Mouse (Mus musculus): ENCODE data around the gene Rnf185. TPM values are rescaled to one million over a fixed set of nuclear protein-coding genes. Genes with fewer than 3 reads are reported as not detected.
A peak's percentile ranks its signal among the peaks of the same experiment; 100 is the strongest.

Rnf185 gene
- total RNA-seq, 2 experiments from 2014 or later = 26.7 to 28.9 TPM

GRCm38 (mm10) chr11:3443091-3443490 is 9.1 kb downstream of the Rnf185 start:
- no peak for DNase-seq

GRCm38 (mm10) chr11:3442677-3443076 is 9.5 kb downstream of the Rnf185 start:
- DNase-seq = no peak

GRCm38 (mm10) chr11:3441696-3442443 is 10.3 kb downstream of the Rnf185 start:
- DNase-seq = peak; percentile 24

- no peak for DNase-seq
Observed at GRCm38 (mm10) chr11:3437621-3438020, 14.5 kb downstream of the Rnf185 start.

- no peak for DNase-seq
Observed at GRCm38 (mm10) chr11:3433809-3434208, 18.4 kb downstream of the Rnf185 start.

GRCm38 (mm10) chr11:3431976-3432603 is 20.1 kb downstream of the Rnf185 start:
- no peak for DNase-seq

- DNase-seq = no peak
Observed at GRCm38 (mm10) chr11:3431515-3431914, 20.6 kb downstream of the Rnf185 start.

- DNase-seq = no peak
Observed at GRCm38 (mm10) chr11:3428632-3429031, 23.5 kb downstream of the Rnf185 start.

- no peak for DNase-seq
Observed at GRCm38 (mm10) chr11:3427697-3428230, 24.4 kb downstream of the Rnf185 start.

GRCm38 (mm10) chr11:3422242-3422641 is 29.9 kb downstream of the Rnf185 start:
- DNase-seq = no peak

- peak; percentile 13 for DNase-seq
Observed at GRCm38 (mm10) chr11:3418741-3419140, 33.4 kb downstream of the Rnf185 start.

- no peak for DNase-seq
Observed at GRCm38 (mm10) chr11:3417795-3418194, 34.4 kb downstream of the Rnf185 start.

- DNase-seq = no peak
Observed at GRCm38 (mm10) chr11:3416399-3416798, 35.8 kb downstream of the Rnf185 start.

- DNase-seq = no peak
Observed at GRCm38 (mm10) chr11:3412111-3412510, 40.1 kb downstream of the Rnf185 start.

GRCm38 (mm10) chr11:3408997-3409732 is 43.0 kb downstream of the Rnf185 start, which contains the start of gene Limk2:
Gene Limk2, minus strand, starts transcription at chr11:3409189.
- peak; percentile 95 for DNase-seq

GRCm38 (mm10) chr11:3408131-3408996 is 43.8 kb downstream of the Rnf185 start:
- peak; percentile 23 for DNase-seq

GRCm38 (mm10) chr11:3404287-3405047 is 47.7 kb downstream of the Rnf185 start:
- no peak for DNase-seq

- DNase-seq = no peak
Observed at GRCm38 (mm10) chr11:3403024-3403423, 49.1 kb downstream of the Rnf185 start.

- no peak for DNase-seq
Observed at GRCm38 (mm10) chr11:3398318-3398717, 53.8 kb downstream of the Rnf185 start.

GRCm38 (mm10) chr11:3396562-3396961 is 55.6 kb downstream of the Rnf185 start:
- DNase-seq = no peak

- no peak for DNase-seq
Observed at GRCm38 (mm10) chr11:3396091-3396490, 56.1 kb downstream of the Rnf185 start.

All from heart, postnatal 4 days (tissue).